In the genomic region with DNA sequence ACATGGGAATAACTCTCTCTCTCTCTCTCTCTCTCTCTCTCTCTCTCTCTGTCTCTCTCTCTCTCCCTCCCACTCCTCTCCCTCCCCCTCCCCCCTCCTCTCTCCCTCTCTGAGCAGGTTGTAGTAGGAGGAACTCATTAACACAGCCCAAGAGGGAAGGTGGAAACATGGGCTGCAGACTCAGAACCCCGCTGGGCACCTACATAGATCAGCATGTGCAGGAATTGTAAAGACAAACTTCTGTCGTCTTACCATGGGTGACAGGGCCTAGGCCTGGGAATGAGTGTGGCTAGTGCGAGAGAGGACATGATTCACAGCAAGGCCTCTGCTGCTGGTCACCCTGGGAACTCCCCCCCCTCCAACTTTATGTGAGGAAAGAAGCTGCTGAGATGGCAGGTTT, we compare ENCODE assay signal across 25 mouse cellular contexts. TPM values are rescaled to one million over a fixed set of nuclear protein-coding genes. Genes with fewer than 3 reads are reported as not detected.
A peak's percentile ranks its signal among the peaks of the same experiment; 100 is the strongest.
DNase-seq lines count a peak whose midpoint lies in the region; TF ChIP-seq lines count a peak whose summit lies in the region.
"Had no signal": no experiment of that assay in that cellular context is flagged by ENCODE, and none has a peak within 500 bp of the region (broad histone marks: within the 10 kb centered on the region; RNA-seq: fewer than 3 reads in every experiment).

No protein-coding gene starts in this region.

- H3K9me3 ChIP-seq in heart, embryonic 10.5 days: no peaks in the 10 kb centered on the region
- no peaks in the 10 kb centered on the region for H3K9me3 ChIP-seq in limb, embryonic 10.5 days (replicated peaks)
- H3K9me3 ChIP-seq: embryonic facial prominence, embryonic 13.5 days; forebrain, embryonic 12.5 days; forebrain, embryonic 15.5 days; G1E had no signal

- no peak overlapping the region for H3K4me3 ChIP-seq in heart, embryonic 10.5 days
- H3K4me3 ChIP-seq in testis, adult 2 months (ENCODE audit: control insufficient read depth, low read depth, low read length): peak overlapping the region; percentile 90
- no peak overlapping the region for H3K4me3 ChIP-seq in limb, embryonic 10.5 days
- H3K4me3 ChIP-seq: embryonic facial prominence, embryonic 13.5 days; erythroblast, embryonic 14.5 days; forebrain, embryonic 12.5 days; forebrain, embryonic 15.5 days; heart, adult 2 months had no signal

- intact Hi-C loops in heart, postnatal 10 days (cut with DNase I): no loop called here

- no peaks in the 10 kb centered on the region for H3K36me3 ChIP-seq in heart, embryonic 10.5 days
- peaks cover 1% of the 10 kb centered on the region for H3K36me3 ChIP-seq in testis, adult 2 months (ENCODE audit: control insufficient read depth, insufficient read depth, low read length)
- H3K36me3 ChIP-seq in limb, embryonic 10.5 days: no peaks in the 10 kb centered on the region
- H3K36me3 ChIP-seq: embryonic facial prominence, embryonic 13.5 days; forebrain, embryonic 12.5 days; forebrain, embryonic 15.5 days; G1E had no signal

- peaks cover 11% of the 10 kb centered on the region for H3K4me1 ChIP-seq in heart, embryonic 10.5 days
- peaks cover 21% of the 10 kb centered on the region for H3K4me1 ChIP-seq in testis, adult 2 months (ENCODE audit: control insufficient read depth, insufficient read depth, low read length)
- H3K4me1 ChIP-seq in limb, embryonic 10.5 days: peaks cover 11% of the 10 kb centered on the region

- WGBS in heart, embryonic 10.5 days: 82% methylated on average over 3 of the region's 3 CpGs
- WGBS in limb, embryonic 10.5 days: 87% methylated on average over 3 of the region's 3 CpGs

- H3K27me3 ChIP-seq in heart, embryonic 10.5 days (ENCODE audit: insufficient read depth, poor library complexity, severe bottlenecking): peaks cover 25% of the 10 kb centered on the region
- H3K27me3 ChIP-seq in testis, adult 2 months (ENCODE audit: control insufficient read depth, insufficient read depth, low read length): no peaks in the 10 kb centered on the region
- no peaks in the 10 kb centered on the region; the same call in 1 of the 2 replicates for H3K27me3 ChIP-seq in limb, embryonic 10.5 days (ENCODE audit: low read depth, poor library complexity, severe bottlenecking)
- H3K27me3 ChIP-seq: CH12.LX; forebrain, embryonic 15.5 days; Patski had no signal

- peak; percentile 72 for DNase-seq in heart, embryonic 10.5 days (ENCODE audit: low spot score)
- no peak for DNase-seq in heart, postnatal 10 days
- no peak for DNase-seq in testis, postnatal 14 days (ENCODE audit: low spot score)
- peak; percentile 24 for DNase-seq in limb, embryonic 10.5 days (ENCODE audit: low spot score)
- no peak for DNase-seq in cerebellum, adult 11 months
- DNase-seq: adrenal gland, postnatal 10 days; adrenal gland, postnatal 36 days; B cell, adult 2 months; cerebellum, adult 2 months; cerebellum, adult 9-11 months; cerebellum, postnatal 25 days; gastrocnemius, postnatal 25 days; heart, adult 2 months; heart, postnatal 36 days had no signal

- no peak overlapping the region for H3K27ac ChIP-seq in heart, embryonic 10.5 days
- no peak overlapping the region for H3K27ac ChIP-seq in testis, adult 2 months (ENCODE audit: control insufficient read depth, insufficient read depth, low read depth, low read length)
- H3K27ac ChIP-seq in limb, embryonic 10.5 days: no peak overlapping the region
- H3K27ac ChIP-seq: embryonic facial prominence, embryonic 13.5 days; forebrain, embryonic 12.5 days; forebrain, embryonic 15.5 days; heart, adult 2 months; hindbrain, embryonic 14.5 days; hindbrain, postnatal 0 days had no signal

- TF ChIP-seq CTCF in testis, adult 2 months (IDR thresholded peaks at IDR 0.05; ENCODE audit: control insufficient read depth, insufficient read depth, insufficient replicate concordance, low read depth, low read length): no peak

- TF ChIP-seq POLR2A in testis, adult 2 months (IDR thresholded peaks at IDR 0.05; ENCODE audit: control insufficient read depth, low read depth, low read length): no peak

RNA-seq across cellular contexts. Expression of a gene that starts 1.5 kb away (rescaled TPM):
- 1.6 and 2.8 TPM in 2 replicates for polyA plus RNA-seq in heart, embryonic 10.5 days (2016; fragmentation: Nextera tagmentation; extraction: Ambion mirVana)
- total RNA-seq in heart, postnatal 10 days (2021): under 1 TPM; 0.17 to 0.22 TPM
- 54.0 and 54.2 TPM in 2 replicates for polyA plus RNA-seq in testis, adult 2 months (2012; rRNA removed)
- 3.6 and 5.6 TPM in 2 replicates for polyA plus RNA-seq in limb, embryonic 10.5 days (2016; fragmentation: Nextera tagmentation; extraction: Ambion mirVana)
- polyA plus RNA-seq: erythroblast, embryonic 14.5 days; G1E; inflammation-experienced regulatory T-cells, adult 6 months had no signal

RNA-seq across cellular contexts. Expression of a gene that starts 14.2 kb away (rescaled TPM):
- 37.1 and 40.8 TPM in 2 replicates for polyA plus RNA-seq in heart, embryonic 10.5 days (2016; fragmentation: Nextera tagmentation; extraction: Ambion mirVana)
- total RNA-seq in heart, postnatal 10 days (2021): 10 to 100 TPM; 29.8 to 37.9 TPM
- 6.5 and 8.5 TPM in 2 replicates for polyA plus RNA-seq in testis, adult 2 months (2012; rRNA removed)
- 22.8 and 31.1 TPM in 2 replicates for polyA plus RNA-seq in limb, embryonic 10.5 days (2016; fragmentation: Nextera tagmentation; extraction: Ambion mirVana)

Comparison
In these comparisons a context has a peak if more than half of its experiments do, and no peak if none do; other contexts are left out.
1. DNase-seq: peak in heart, embryonic 10.5 days (single experiment) and limb, embryonic 10.5 days (single experiment); none in heart, postnatal 10 days (0 of 2), testis, postnatal 14 days (single experiment) and cerebellum, adult 11 months (single experiment).